Mouse (Mus musculus) left cerebral cortex, postnatal 14 days (tissue): Measurements from ENCODE around the gene Olfr594. TPM values are rescaled to one million over a fixed set of nuclear protein-coding genes. Genes with fewer than 3 reads are reported as not detected.
"Not testable (repeated sequence)": the region's sequence is repeated elsewhere in the genome, so short reads cannot be mapped to it uniquely, and the experiment has no call there.

Experiments used
- DNase-seq, 2 experiments: peaks; one replicate each; pipeline ENCODE4 v3.0.0; 2021 to 2022; ENCODE audit warnings: low spot score in 2 of 2, mixed read lengths in 1 of 2
- intact Hi-C: fragments of 180-260 bp; cut with DNase I; formaldehyde crosslinking; loops from one replicate; pipeline ENCODE4 v1.15.1; 2025
- long read RNA-seq, 2 experiments: library from polyadenylated mRNA; stranded (forward); transcript quantifications; one replicate each; pipeline ENCODE4 v2.0.0; 2021
- microRNA-seq, 2 experiments: library from miRNA; unstranded; fragments of <30 nt; microRNA quantifications; one replicate each; pipeline ENCODE4 v1.2.0; 2022
- total RNA-seq, 2 experiments: library from RNA; stranded (reverse); gene quantifications; 2 replicates each; pipeline ENCODE4 v1.2.3; 2021

The Olfr594 gene
- total RNA-seq = not detected
- long read RNA-seq, experiment 1 = 0 reads
- long read RNA-seq, experiment 2 = 0 reads

DNA sequence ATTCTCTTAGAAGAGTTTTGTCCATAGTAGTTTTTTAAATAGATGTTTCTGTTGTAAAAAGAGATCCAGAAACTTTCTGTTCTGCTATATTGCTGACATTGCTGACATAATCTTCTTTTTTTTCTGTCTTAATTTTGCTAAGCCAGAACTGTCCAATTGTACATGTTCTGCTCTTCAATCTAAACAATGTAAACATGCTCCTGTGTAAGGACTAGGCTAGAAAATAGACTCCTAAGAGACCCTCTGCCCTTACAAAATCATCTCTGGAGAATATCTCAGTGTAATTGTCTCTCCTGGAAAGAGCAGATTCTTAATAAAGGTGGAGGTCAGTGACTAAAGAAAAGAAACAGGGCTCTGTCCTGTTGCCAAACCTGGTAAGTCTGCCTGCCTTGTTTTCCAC is at the start of gene Olfr594:
TSS of gene Olfr594 (plus strand) at position 301 of the 400 bp plus-strand sequence.
- no peak for DNase-seq
- intact Hi-C loops = no loop called here

- DNase-seq = no peak
- intact Hi-C loops = no loop called here
Observed at GRCm38 (mm10) chr7:103169697-103170096, 47.1 kb upstream of the Olfr594 start.

DNA sequence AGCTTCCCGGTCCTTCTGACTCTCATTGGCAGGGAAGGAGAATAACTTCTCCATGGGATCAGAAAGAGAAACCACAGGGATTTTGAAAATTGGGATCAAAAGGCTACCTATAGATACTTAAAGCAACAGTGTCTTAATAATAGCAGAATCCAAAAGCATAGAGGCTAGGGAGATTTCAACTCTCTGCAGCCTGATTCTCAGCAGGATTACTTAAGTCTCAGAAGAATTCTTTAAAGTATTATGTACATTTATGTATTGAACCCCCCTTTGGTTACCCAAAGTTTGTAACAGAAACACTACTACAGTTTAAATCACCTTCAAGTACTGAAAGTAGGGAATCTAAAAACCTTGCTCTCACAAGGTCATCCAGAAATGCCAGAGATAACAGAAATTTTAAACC is 38.6 kb upstream of the Olfr594 start, which contains the start of gene Olfr591:
TSS of gene Olfr591 (minus strand) at position 101 of the 400 bp plus-strand sequence.
- intact Hi-C loops = no loop called here
- DNase-seq = no peak

DNA sequence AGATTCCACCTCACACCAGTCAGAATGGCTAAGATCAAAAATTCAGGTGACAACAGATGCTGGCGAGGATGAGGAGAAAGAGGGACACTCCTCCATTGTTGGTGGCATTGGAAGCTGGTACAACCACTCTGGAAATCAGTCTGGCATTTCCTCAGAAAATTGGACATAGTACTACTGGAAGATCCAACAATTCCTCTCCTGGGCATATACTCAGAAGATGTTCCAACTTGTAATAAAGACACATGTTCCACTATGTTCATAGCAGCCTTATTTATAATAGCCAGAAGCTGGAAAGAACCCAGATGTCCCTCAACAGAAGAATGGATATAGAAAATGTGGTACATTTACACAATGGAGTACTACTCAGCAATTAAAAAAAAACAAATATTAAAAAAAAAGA is 32.3 kb upstream of the Olfr594 start, which contains the start of gene Olfr592:
TSS of gene Olfr592 (plus strand) at position 301 of the 400 bp plus-strand sequence.
- DNase-seq, intact Hi-C loops: not testable (repeated sequence)

DNA sequence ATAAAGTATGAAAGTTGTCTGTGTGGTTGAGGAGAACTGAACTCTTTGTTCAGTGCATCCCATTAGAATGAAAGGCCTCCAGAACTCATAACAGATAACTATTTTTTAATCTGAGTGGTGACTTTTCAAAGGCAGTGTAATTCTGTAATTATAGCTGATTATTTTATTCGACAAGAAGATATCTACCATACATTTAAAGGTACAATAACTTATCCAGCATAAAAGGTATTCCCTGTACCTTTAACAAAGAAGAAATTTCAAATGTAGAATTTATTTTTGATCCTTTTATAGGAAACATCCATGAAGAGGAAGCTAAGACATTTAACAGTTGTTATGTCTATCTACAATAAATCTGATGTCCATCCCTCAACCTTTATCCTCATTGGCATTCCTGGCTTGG is 5.2 kb upstream of the Olfr594 start, which contains the start of gene Olfr593:
TSS of gene Olfr593 (plus strand) at position 301 of the 400 bp plus-strand sequence.
- no peak for DNase-seq
- intact Hi-C loops = no loop called here

DNA sequence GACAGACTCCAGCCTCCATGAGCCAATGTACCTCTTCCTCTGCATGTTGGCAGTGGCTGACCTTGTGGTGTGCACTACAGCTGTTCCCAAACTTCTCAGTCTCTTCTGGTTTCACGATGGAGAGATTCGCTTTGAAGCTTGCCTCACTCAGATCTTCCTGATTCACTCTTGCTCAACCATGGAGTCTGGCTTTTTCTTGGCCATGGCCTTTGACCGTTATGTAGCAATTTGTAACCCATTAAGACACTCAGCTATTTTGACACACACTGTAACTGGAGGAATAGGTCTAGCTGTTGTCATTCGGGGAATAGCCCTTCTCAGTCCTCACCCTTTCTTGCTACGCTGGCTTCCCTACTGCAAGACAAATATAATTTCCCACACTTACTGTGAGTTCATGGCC is 4.7 kb upstream of the Olfr594 start:
- intact Hi-C loops = not testable (repeated sequence)

DNA sequence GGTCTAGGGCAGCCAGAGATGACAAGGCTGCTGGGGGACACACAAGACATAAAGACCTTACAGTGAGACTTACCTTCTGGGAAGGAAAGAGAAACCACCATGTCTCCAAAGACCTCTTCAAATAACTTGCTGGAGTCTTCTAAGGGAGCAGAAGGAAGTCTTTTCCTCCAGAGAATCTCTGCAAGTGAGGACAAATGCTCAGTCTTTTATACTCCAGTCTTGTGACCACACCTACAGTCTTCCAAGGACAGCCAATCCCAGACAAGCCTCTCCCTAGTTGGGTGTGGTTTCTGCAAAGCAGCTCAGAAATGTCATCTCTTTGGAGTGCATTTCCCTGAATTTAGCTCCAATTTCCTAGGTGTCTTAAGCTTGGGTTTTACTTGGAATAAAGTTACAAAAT is 35.6 kb downstream of the Olfr594 start, which contains the start of gene Usp17ld:
TSS of gene Usp17ld (minus strand) at position 101 of the 400 bp plus-strand sequence.
- intact Hi-C loops, DNase-seq: not testable (repeated sequence)

More for the DNA sequence above, 4.7 kb upstream of the Olfr594 start:
- not testable (repeated sequence) for DNase-seq

Small RNA genes within 50 kb of the gene (microRNA-seq; reads per million reads assigned to microRNA genes)
- gene Gm23550 (0 reads per million in 2 experiments), gene Gm25171 (0 reads per million in 2 experiments)

Other genes starting within 250 kb of the Olfr594 start
- not detected for gene Olfr577, start 241.1 kb upstream of the Olfr594 start, total RNA-seq
- gene Olfr578, start 227.7 kb upstream of the Olfr594 start, total RNA-seq = not detected
- gene Olfr582, start 179.0 kb upstream of the Olfr594 start, total RNA-seq = not detected
- not detected for gene Olfr583, start 165.7 kb upstream of the Olfr594 start, total RNA-seq
- gene Olfr584, start 135.1 kb upstream of the Olfr594 start, total RNA-seq = not detected
- not detected for gene Olfr585, start 119.3 kb upstream of the Olfr594 start, total RNA-seq
- not detected for gene Olfr586, start 91.4 kb upstream of the Olfr594 start, total RNA-seq
- gene Olfr588-ps1, start 76.1 kb upstream of the Olfr594 start, total RNA-seq = not detected
- gene Olfr589, start 60.6 kb upstream of the Olfr594 start, total RNA-seq = not detected
- not detected for gene Olfr591, start 38.7 kb upstream of the Olfr594 start, total RNA-seq
- not detected for gene Olfr592, start 32.2 kb upstream of the Olfr594 start, total RNA-seq
- not detected for gene Olfr593, start 5.1 kb upstream of the Olfr594 start, total RNA-seq
- gene Usp17ld, start 35.5 kb downstream of the Olfr594 start, total RNA-seq = not detected
- gene Olfr596, start 88.7 kb downstream of the Olfr594 start, total RNA-seq = not detected
- not detected for gene Olfr597, start 99.3 kb downstream of the Olfr594 start, total RNA-seq
- not detected for gene Olfr598, start 106.6 kb downstream of the Olfr594 start, total RNA-seq
- not detected for gene Olfr599, start 118.9 kb downstream of the Olfr594 start, total RNA-seq
- not detected for gene Olfr600, start 132.7 kb downstream of the Olfr594 start, total RNA-seq
- not detected for gene Olfr601, start 145.7 kb downstream of the Olfr594 start, total RNA-seq
- not detected for gene Olfr603, start 169.2 kb downstream of the Olfr594 start, total RNA-seq
- gene Usp17lc, start 198.1 kb downstream of the Olfr594 start, total RNA-seq = not detected
- not detected for gene Olfr605, start 228.4 kb downstream of the Olfr594 start, total RNA-seq
- gene Olfr606, start 232.1 kb downstream of the Olfr594 start, total RNA-seq = not detected
- gene Olfr607, start 247.2 kb downstream of the Olfr594 start, total RNA-seq = not detected